Mouse (Mus musculus): ENCODE measurements around the gene Thoc7. TPM values are rescaled to one million over a fixed set of nuclear protein-coding genes. Genes with fewer than 3 reads are reported as not detected.

The Thoc7 gene
- 168 and 189 TPM in 2 replicates for polyA plus RNA-seq (2015; fragmentation: Nextera tagmentation; extraction: Ambion mirVana)

GRCm38 (mm10) chr14:13961401-13962112, at the start of gene Thoc7, which contains the start of gene Atxn7:
Thoc7 (minus strand) TSS chr14:13961852.
Atxn7 (plus strand) TSS chr14:13961440.
- no peaks in the 10 kb centered on the region for H3K27me3 ChIP-seq
- WGBS: 4% methylated on average over 32 of the region's 56 CpGs
- H3K9me3 ChIP-seq: no peaks in the 10 kb centered on the region
- peak within 1 kb of the TSS; percentile 86 for H3K4me3 ChIP-seq
- H3K4me1 ChIP-seq: peaks cover 14% of the 10 kb centered on the region; the same call in 1 of the 2 replicates
- H3K36me3 ChIP-seq: no peaks in the 10 kb centered on the region
- H3K4me2 ChIP-seq: peak within 1 kb of the TSS; percentile 65
- ATAC-seq (ENCODE audit: borderline replicate concordance, extremely low read depth, low FRiP score, low TSS enrichment): peak; percentile 73
- H3K27ac ChIP-seq: peak within 1 kb of the TSS; percentile 84
- H3K9ac ChIP-seq: peak within 1 kb of the TSS; percentile 95

GRCm38 (mm10) chr14:14009712-14010111, 48.1 kb upstream of the Thoc7 start:
- no peak overlapping the region for H3K9ac ChIP-seq
- 47% methylated on average over 6 of the region's 6 CpGs for WGBS
- ATAC-seq (ENCODE audit: borderline replicate concordance, extremely low read depth, low FRiP score, low TSS enrichment): no peak
- no peaks in the 10 kb centered on the region for H3K36me3 ChIP-seq
- peaks cover 14% of the 10 kb centered on the region; the same call in 1 of the 2 replicates for H3K4me1 ChIP-seq
- no peak overlapping the region for H3K27ac ChIP-seq
- no peaks in the 10 kb centered on the region for H3K9me3 ChIP-seq
- no peak overlapping the region for H3K4me2 ChIP-seq
- H3K27me3 ChIP-seq: no peaks in the 10 kb centered on the region
- H3K4me3 ChIP-seq: no peak overlapping the region

- H3K9ac ChIP-seq: no peak overlapping the region
- no peaks in the 10 kb centered on the region for H3K4me1 ChIP-seq
- no peak overlapping the region for H3K27ac ChIP-seq
- H3K4me2 ChIP-seq: no peak overlapping the region
- no peak for ATAC-seq (ENCODE audit: borderline replicate concordance, extremely low read depth, low FRiP score, low TSS enrichment)
- no peaks in the 10 kb centered on the region for H3K36me3 ChIP-seq
- no peak overlapping the region for H3K4me3 ChIP-seq
- H3K27me3 ChIP-seq: no peaks in the 10 kb centered on the region
- WGBS: 93% methylated on average over 7 of the region's 7 CpGs
- no peaks in the 10 kb centered on the region for H3K9me3 ChIP-seq
Observed at GRCm38 (mm10) chr14:14002771-14003170, 41.1 kb upstream of the Thoc7 start.

GRCm38 (mm10) chr14:13995206-13996097, 33.8 kb upstream of the Thoc7 start:
- 32% methylated on average over 9 of the region's 9 CpGs for WGBS
- H3K9ac ChIP-seq: no peak overlapping the region
- H3K27ac ChIP-seq: no peak overlapping the region
- no peak for ATAC-seq (ENCODE audit: borderline replicate concordance, extremely low read depth, low FRiP score, low TSS enrichment)
- H3K4me3 ChIP-seq: no peak overlapping the region
- no peaks in the 10 kb centered on the region for H3K36me3 ChIP-seq
- no peak overlapping the region for H3K4me2 ChIP-seq
- H3K27me3 ChIP-seq: no peaks in the 10 kb centered on the region
- H3K9me3 ChIP-seq: no peaks in the 10 kb centered on the region
- H3K4me1 ChIP-seq: no peaks in the 10 kb centered on the region

GRCm38 (mm10) chr14:13990741-13991140, 29.1 kb upstream of the Thoc7 start:
- no peak for ATAC-seq (ENCODE audit: borderline replicate concordance, extremely low read depth, low FRiP score, low TSS enrichment)
- no peak overlapping the region for H3K9ac ChIP-seq
- H3K4me3 ChIP-seq: no peak overlapping the region
- WGBS: 55% methylated on average over 3 of the region's 3 CpGs
- H3K4me2 ChIP-seq: no peak overlapping the region
- no peaks in the 10 kb centered on the region for H3K27me3 ChIP-seq
- H3K27ac ChIP-seq: no peak overlapping the region
- H3K4me1 ChIP-seq: no peaks in the 10 kb centered on the region
- no peaks in the 10 kb centered on the region for H3K9me3 ChIP-seq
- H3K36me3 ChIP-seq: no peaks in the 10 kb centered on the region

GRCm38 (mm10) chr14:13988397-13988796, 26.7 kb upstream of the Thoc7 start:
- H3K27me3 ChIP-seq: no peaks in the 10 kb centered on the region
- no peaks in the 10 kb centered on the region for H3K9me3 ChIP-seq
- 50% methylated on average over 2 of the region's 2 CpGs for WGBS
- H3K4me1 ChIP-seq: no peaks in the 10 kb centered on the region
- no peak overlapping the region for H3K9ac ChIP-seq
- H3K4me3 ChIP-seq: no peak overlapping the region
- ATAC-seq (ENCODE audit: borderline replicate concordance, extremely low read depth, low FRiP score, low TSS enrichment): no peak
- no peak overlapping the region for H3K27ac ChIP-seq
- H3K4me2 ChIP-seq: no peak overlapping the region
- no peaks in the 10 kb centered on the region for H3K36me3 ChIP-seq

GRCm38 (mm10) chr14:13982174-13982573, 20.5 kb upstream of the Thoc7 start:
- no peak overlapping the region for H3K4me3 ChIP-seq
- no peak for ATAC-seq (ENCODE audit: borderline replicate concordance, extremely low read depth, low FRiP score, low TSS enrichment)
- no peaks in the 10 kb centered on the region for H3K4me1 ChIP-seq
- no peaks in the 10 kb centered on the region for H3K27me3 ChIP-seq
- 53% methylated on average over 2 of the region's 2 CpGs for WGBS
- no peaks in the 10 kb centered on the region for H3K9me3 ChIP-seq
- no peak overlapping the region for H3K4me2 ChIP-seq
- H3K27ac ChIP-seq: no peak overlapping the region
- no peak overlapping the region for H3K9ac ChIP-seq
- no peaks in the 10 kb centered on the region for H3K36me3 ChIP-seq

GRCm38 (mm10) chr14:13981286-13981685, 19.6 kb upstream of the Thoc7 start:
- no peaks in the 10 kb centered on the region for H3K4me1 ChIP-seq
- H3K4me2 ChIP-seq: no peak overlapping the region
- H3K36me3 ChIP-seq: no peaks in the 10 kb centered on the region
- H3K27ac ChIP-seq: no peak overlapping the region
- H3K4me3 ChIP-seq: no peak overlapping the region
- H3K27me3 ChIP-seq: no peaks in the 10 kb centered on the region
- ATAC-seq (ENCODE audit: borderline replicate concordance, extremely low read depth, low FRiP score, low TSS enrichment): no peak
- H3K9me3 ChIP-seq: no peaks in the 10 kb centered on the region
- WGBS: 21% methylated on average over 2 of the region's 2 CpGs
- H3K9ac ChIP-seq: no peak overlapping the region

- H3K36me3 ChIP-seq: no peaks in the 10 kb centered on the region
- WGBS: 59% methylated on average over 1 of the region's 1 CpGs
- ATAC-seq (ENCODE audit: borderline replicate concordance, extremely low read depth, low FRiP score, low TSS enrichment): peak; percentile 82; the same call in 1 of the 2 replicates
Observed at GRCm38 (mm10) chr14:13977498-13977897, 15.8 kb upstream of the Thoc7 start.

GRCm38 (mm10) chr14:13971644-13972234, 10.1 kb upstream of the Thoc7 start:
- Histone ChIP-seq H3K4me3 (no peak overlapping the region), H3K27ac (no peak overlapping the region), H3K9ac (no peak overlapping the region), H3K4me2 (no peak overlapping the region), H3K4me1 (no peaks in the 10 kb centered on the region), H3K36me3 (no peaks in the 10 kb centered on the region), H3K9me3 (no peaks in the 10 kb centered on the region), H3K27me3 (no peaks in the 10 kb centered on the region)
- no peak for ATAC-seq (ENCODE audit: borderline replicate concordance, extremely low read depth, low FRiP score, low TSS enrichment)
- WGBS: 58% methylated on average over 6 of the region's 6 CpGs

More at GRCm38 (mm10) chr14:13977498-13977897, 15.8 kb upstream of the Thoc7 start:
- Histone ChIP-seq H3K9me3 (no peaks in the 10 kb centered on the region), H3K4me2 (no peak overlapping the region), H3K4me3 (no peak overlapping the region), H3K27me3 (no peaks in the 10 kb centered on the region), H3K9ac (no peak overlapping the region), H3K4me1 (no peaks in the 10 kb centered on the region), H3K27ac (no peak overlapping the region)

GRCm38 (mm10) chr14:13970513-13970912, 8.9 kb upstream of the Thoc7 start:
- H3K9me3 ChIP-seq: no peaks in the 10 kb centered on the region
- H3K9ac ChIP-seq: no peak overlapping the region
- H3K27me3 ChIP-seq: no peaks in the 10 kb centered on the region
- no peak overlapping the region for H3K27ac ChIP-seq
- 89% methylated on average over 3 of the region's 3 CpGs for WGBS
- H3K4me1 ChIP-seq: no peaks in the 10 kb centered on the region
- H3K4me2 ChIP-seq: no peak overlapping the region
- no peak overlapping the region for H3K4me3 ChIP-seq
- no peak for ATAC-seq (ENCODE audit: borderline replicate concordance, extremely low read depth, low FRiP score, low TSS enrichment)
- H3K36me3 ChIP-seq: no peaks in the 10 kb centered on the region
